Mouse (Mus musculus) kidney, adult 2 months (tissue): ENCODE measurements around the gene Clasp2.

Source experiments
- CTCF ChIP-seq: fragments of 200-500 bp; conservative IDR thresholded peaks from 2 replicates; pipeline ENCODE4 v1.5.1; 2011; ENCODE audit warnings: low read depth, mild to moderate bottlenecking, control low read depth, low read length, moderate library complexity, mixed read lengths; ENCODE audit not compliant: insufficient read depth, insufficient read length
- POLR2A ChIP-seq: fragments of 200-500 bp; IDR thresholded peaks from one replicate; pipeline ENCODE4 v1.6.1; 2011; ENCODE audit warnings: low read depth, low read length, control low read depth

GRCm38 (mm10) chr9:113857281-113857928 lies 116.1 kb downstream of the Clasp2 start:
- TF ChIP-seq CTCF (no peak), POLR2A (no peak)
